Mouse (Mus musculus) forebrain, embryonic 15.5 days (tissue): ENCODE measurements around the gene F13a1. TPM values are rescaled to one million over a fixed set of nuclear protein-coding genes. Genes with fewer than 3 reads are reported as not detected.

Source experiments
- ATAC-seq: fragments of 200-750 bp; cut with Nextera tagmentation; replicated peaks from 2 replicates; pipeline ENCODE4 v1.8.0; 2017; ENCODE audit warnings: mild to moderate bottlenecking, moderate TSS enrichment, moderate library complexity
- H3K27ac ChIP-seq: fragments of 300-500 bp; sonication (generic); replicated peaks from 2 replicates; pipeline ENCODE4 v1.5.1; 2015; ENCODE audit warnings: mild to moderate bottlenecking, inconsistent platforms
- H3K27me3 ChIP-seq: fragments of 300-500 bp; sonication (generic); 2 replicates; pipeline ENCODE4 v1.6.1; 2015; ENCODE audit warnings: inconsistent platforms
- H3K36me3 ChIP-seq: fragments of 300-500 bp; sonication (generic); 2 replicates; pipeline ENCODE4 v1.6.1; 2015; ENCODE audit warnings: mild to moderate bottlenecking, inconsistent platforms
- H3K4me1 ChIP-seq: fragments of 300-500 bp; sonication (generic); 2 replicates; pipeline ENCODE4 v1.6.1; 2015; ENCODE audit warnings: inconsistent platforms
- H3K4me2 ChIP-seq: fragments of 300-500 bp; sonication (generic); replicated peaks from 2 replicates; pipeline ENCODE4 v1.6.1; 2015; ENCODE audit warnings: mild to moderate bottlenecking, inconsistent platforms
- H3K4me3 ChIP-seq: fragments of 300-500 bp; sonication (generic); 2 replicates; pipeline ENCODE4 v1.5.1; 2015; ENCODE audit warnings: mild to moderate bottlenecking, inconsistent platforms
- H3K9ac ChIP-seq: fragments of 300-500 bp; sonication (generic); replicated peaks from 2 replicates; pipeline ENCODE4 v1.6.1; 2015; ENCODE audit warnings: mild to moderate bottlenecking, inconsistent platforms
- H3K9me3 ChIP-seq: fragments of 300-500 bp; sonication (generic); 2 replicates; pipeline ENCODE4 v1.6.1; 2016; ENCODE audit warnings: inconsistent platforms
- WGBS: fragments of 180-500 bp; shearing (Covaris S2); methylation state at CpG from one replicate; pipeline ENCODE4 v1.1.7; 2015; ENCODE audit warnings: mixed read lengths; 5-methylcytosine and 5-hydroxymethylcytosine counted together
- polyA plus RNA-seq: library from polyadenylated mRNA; unstranded; fragments of >200 nt; fragmentation: Nextera tagmentation; extraction: Ambion mirVana; gene quantifications from 2 replicates; pipeline ENCODE4 v1.2.1, GENCODE M21; 2015

The F13a1 gene
- 10.2 and 11.8 TPM in 2 replicates for polyA plus RNA-seq

DNA sequence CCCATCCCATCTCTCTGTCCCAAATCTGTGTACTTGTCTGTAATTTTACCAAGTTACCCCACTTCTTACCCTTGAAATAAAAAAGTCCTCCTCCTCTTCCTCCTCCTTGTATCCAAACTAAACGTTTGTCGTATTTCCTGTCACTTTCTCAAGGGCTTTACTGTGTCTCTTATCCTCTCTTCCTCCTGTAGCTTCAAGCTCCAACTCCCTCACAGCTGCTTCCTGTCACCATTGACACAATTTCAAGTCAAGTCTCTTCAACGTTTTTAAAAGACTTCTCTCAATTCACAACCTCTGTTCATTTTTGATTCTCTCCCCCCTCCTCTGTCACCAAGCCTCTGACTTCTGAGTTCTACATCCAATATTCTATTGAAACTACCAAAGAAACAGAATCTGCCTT, at the start of gene F13a1:
Gene F13a1, minus strand, starts transcription at position 119 of the 400 bp plus-strand sequence.
- Histone ChIP-seq H3K27me3 (no peaks in the 10 kb centered on the region), H3K4me1 (no peaks in the 10 kb centered on the region), H3K36me3 (no peaks in the 10 kb centered on the region), H3K9me3 (no peaks in the 10 kb centered on the region), H3K4me2 (no peak within 1 kb of the TSS), H3K9ac (no peak within 1 kb of the TSS), H3K4me3 (no peak within 1 kb of the TSS), H3K27ac (no peak within 1 kb of the TSS)
- ATAC-seq = no peak
- whole genome bisulfite sequencing = 84% methylated on average over 3 of the region's 3 CpGs

DNA sequence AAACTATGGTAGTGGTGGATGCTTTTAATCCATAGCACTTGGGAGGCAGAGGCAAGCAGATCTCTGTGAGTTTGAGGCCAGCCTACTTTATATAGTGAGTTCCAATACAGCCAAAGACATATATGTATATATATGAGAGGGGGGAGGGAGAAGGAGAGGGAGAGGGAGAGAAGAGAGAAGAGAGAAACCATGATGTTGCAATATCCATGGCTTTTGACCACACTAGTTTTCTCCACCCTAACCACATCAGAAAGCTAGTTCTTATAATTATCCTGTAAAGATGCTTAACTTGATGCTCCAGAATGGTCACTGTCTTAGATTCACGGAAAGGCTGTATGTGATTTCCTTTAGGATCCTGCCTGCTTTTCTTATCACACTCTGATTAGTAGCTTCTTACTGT, 41.6 kb upstream of the F13a1 start:
- Histone ChIP-seq H3K4me2 (no peak overlapping the region), H3K36me3 (no peaks in the 10 kb centered on the region), H3K27me3 (no peaks in the 10 kb centered on the region), H3K4me1 (no peaks in the 10 kb centered on the region), H3K27ac (no peak overlapping the region), H3K4me3 (no peak overlapping the region), H3K9me3 (no peaks in the 10 kb centered on the region), H3K9ac (no peak overlapping the region)
- no peak for ATAC-seq
- 98% methylated on average over 1 of the region's 1 CpGs for WGBS

DNA sequence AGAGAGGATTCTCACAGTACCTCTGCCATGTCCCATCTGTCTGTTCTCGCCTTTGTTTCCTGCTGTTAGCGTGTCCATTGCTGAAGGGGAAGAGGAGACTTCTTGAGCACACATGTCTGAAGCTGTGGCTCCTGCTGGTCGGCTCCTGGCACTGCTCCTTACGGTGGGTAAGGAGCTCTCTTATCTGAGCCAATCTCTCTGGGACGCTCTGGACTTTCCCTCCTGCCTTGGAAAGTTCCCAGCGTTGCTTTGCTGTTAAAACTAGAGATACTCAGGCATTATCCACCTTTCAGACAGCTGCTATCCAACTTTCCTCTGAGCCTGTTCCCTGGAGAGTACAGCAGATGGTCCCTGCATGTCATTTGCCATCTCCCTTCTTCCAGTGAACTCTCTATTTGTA, 39.1 kb upstream of the F13a1 start:
- no peak overlapping the region for H3K27ac ChIP-seq
- no peaks in the 10 kb centered on the region for H3K9me3 ChIP-seq
- no peak for ATAC-seq
- H3K36me3 ChIP-seq = no peaks in the 10 kb centered on the region
- H3K9ac ChIP-seq = no peak overlapping the region
- WGBS = 77% methylated on average over 6 of the region's 6 CpGs
- H3K4me3 ChIP-seq = no peak overlapping the region
- no peak overlapping the region for H3K4me2 ChIP-seq
- no peaks in the 10 kb centered on the region for H3K4me1 ChIP-seq
- H3K27me3 ChIP-seq = no peaks in the 10 kb centered on the region

GRCm38 (mm10) chr13:37081506-37082241, 31.6 kb upstream of the F13a1 start:
- 0 out of 2 replicates have a peak overlapping the region, but pooled peaks have one; percentile 16 for H3K4me2 ChIP-seq
- peaks cover 16% of the 10 kb centered on the region for H3K4me1 ChIP-seq
- H3K4me3 ChIP-seq = no peak overlapping the region
- no peaks in the 10 kb centered on the region for H3K9me3 ChIP-seq
- peak; percentile 76 for ATAC-seq
- no peaks in the 10 kb centered on the region for H3K27me3 ChIP-seq
- H3K36me3 ChIP-seq = no peaks in the 10 kb centered on the region
- 37% methylated on average over 13 of the region's 13 CpGs for whole genome bisulfite sequencing
- no peak overlapping the region for H3K9ac ChIP-seq
- H3K27ac ChIP-seq = no peak overlapping the region

DNA sequence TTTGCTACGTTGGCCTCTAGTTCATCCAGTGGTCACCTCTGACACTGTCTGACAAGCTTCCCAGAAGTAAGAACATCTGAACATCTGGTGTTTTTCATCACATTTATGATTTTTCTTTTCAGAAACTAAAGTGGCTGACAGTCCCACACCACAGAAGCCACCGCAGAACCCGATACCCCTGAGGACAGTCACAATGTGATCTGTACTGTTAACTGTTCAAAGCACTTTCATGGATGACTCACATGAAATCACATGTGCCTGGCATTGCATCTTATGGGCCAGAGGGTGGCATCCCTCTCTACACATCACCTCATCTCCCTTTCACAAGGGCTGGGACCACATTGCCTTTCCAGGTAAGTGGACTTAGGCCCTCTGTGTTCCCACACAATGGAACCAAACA, 21.3 kb upstream of the F13a1 start:
- no peaks in the 10 kb centered on the region for H3K4me1 ChIP-seq
- ATAC-seq = no peak
- 88% methylated on average over 3 of the region's 3 CpGs for WGBS
- H3K27ac ChIP-seq = no peak overlapping the region
- no peak overlapping the region for H3K4me3 ChIP-seq
- no peaks in the 10 kb centered on the region for H3K36me3 ChIP-seq
- H3K9me3 ChIP-seq = no peaks in the 10 kb centered on the region
- H3K4me2 ChIP-seq = no peak overlapping the region
- no peaks in the 10 kb centered on the region for H3K27me3 ChIP-seq
- H3K9ac ChIP-seq = no peak overlapping the region

DNA sequence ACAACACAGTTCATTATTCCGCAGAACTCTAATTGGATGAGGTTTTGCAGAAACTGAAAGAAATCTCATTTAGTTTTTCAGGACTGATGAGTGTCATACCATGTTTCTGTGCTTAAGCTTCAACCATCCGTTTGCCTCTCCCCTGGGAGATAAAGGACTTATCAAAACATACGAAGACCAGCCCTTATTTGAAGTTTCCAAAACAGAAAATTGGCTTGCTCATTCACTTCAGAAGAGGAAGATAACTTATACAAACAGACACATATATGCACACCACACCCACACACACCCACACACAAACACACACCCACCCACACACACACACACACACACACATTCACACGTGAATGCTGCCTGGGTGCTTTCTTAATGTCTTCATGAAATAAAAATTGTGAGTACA, 20.8 kb upstream of the F13a1 start:
- no peaks in the 10 kb centered on the region for H3K36me3 ChIP-seq
- H3K4me1 ChIP-seq = no peaks in the 10 kb centered on the region
- no peaks in the 10 kb centered on the region for H3K27me3 ChIP-seq
- no peak overlapping the region for H3K4me2 ChIP-seq
- no peak overlapping the region for H3K9ac ChIP-seq
- WGBS = 83% methylated on average over 4 of the region's 4 CpGs
- H3K9me3 ChIP-seq = no peaks in the 10 kb centered on the region
- no peak for ATAC-seq
- H3K27ac ChIP-seq = no peak overlapping the region
- no peak overlapping the region for H3K4me3 ChIP-seq

GRCm38 (mm10) chr13:37060810-37061209, 10.8 kb upstream of the F13a1 start:
- Histone ChIP-seq H3K27ac (no peak overlapping the region), H3K4me2 (no peak overlapping the region), H3K4me1 (no peaks in the 10 kb centered on the region), H3K27me3 (no peaks in the 10 kb centered on the region), H3K36me3 (no peaks in the 10 kb centered on the region), H3K9ac (no peak overlapping the region), H3K4me3 (no peak overlapping the region), H3K9me3 (no peaks in the 10 kb centered on the region)
- ATAC-seq = no peak
- WGBS = 89% methylated on average over 5 of the region's 5 CpGs

DNA sequence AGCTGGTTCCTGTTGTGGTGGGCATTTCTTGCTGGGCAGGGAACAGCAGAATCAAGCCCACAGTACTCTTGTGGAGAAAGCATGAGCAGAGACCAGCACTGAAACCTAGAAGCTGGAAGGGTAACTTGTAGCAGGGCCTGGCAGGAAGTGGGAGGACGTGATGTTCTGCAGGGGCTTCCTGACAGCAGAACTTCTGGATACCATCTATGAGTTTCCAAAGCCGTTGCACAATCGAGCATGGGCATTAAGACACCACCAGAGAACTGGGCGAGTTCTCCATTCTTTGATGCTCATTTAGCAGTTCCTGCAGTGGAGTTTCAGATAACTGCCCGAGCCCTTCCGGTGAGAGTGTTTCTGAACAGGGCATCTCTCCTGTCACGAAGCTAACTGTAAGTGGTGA, 6.6 kb upstream of the F13a1 start:
- Histone ChIP-seq H3K27me3 (no peaks in the 10 kb centered on the region), H3K4me3 (no peak overlapping the region), H3K27ac (no peak overlapping the region), H3K9me3 (no peaks in the 10 kb centered on the region), H3K36me3 (no peaks in the 10 kb centered on the region), H3K4me1 (no peaks in the 10 kb centered on the region), H3K9ac (no peak overlapping the region), H3K4me2 (no peak overlapping the region)
- no peak for ATAC-seq
- WGBS = 87% methylated on average over 7 of the region's 7 CpGs

- 85% methylated on average over 2 of the region's 2 CpGs for WGBS
- no peaks in the 10 kb centered on the region for H3K27me3 ChIP-seq
- H3K9ac ChIP-seq = no peak overlapping the region
- no peak overlapping the region for H3K4me3 ChIP-seq
- no peak overlapping the region for H3K4me2 ChIP-seq
- H3K27ac ChIP-seq = no peak overlapping the region
- no peak for ATAC-seq
- no peaks in the 10 kb centered on the region for H3K4me1 ChIP-seq
- no peaks in the 10 kb centered on the region for H3K36me3 ChIP-seq
- H3K9me3 ChIP-seq = no peaks in the 10 kb centered on the region
These were observed 413 bp downstream of the F13a1 start for GRCm38 (mm10) chr13:37049631-37050030.

DNA sequence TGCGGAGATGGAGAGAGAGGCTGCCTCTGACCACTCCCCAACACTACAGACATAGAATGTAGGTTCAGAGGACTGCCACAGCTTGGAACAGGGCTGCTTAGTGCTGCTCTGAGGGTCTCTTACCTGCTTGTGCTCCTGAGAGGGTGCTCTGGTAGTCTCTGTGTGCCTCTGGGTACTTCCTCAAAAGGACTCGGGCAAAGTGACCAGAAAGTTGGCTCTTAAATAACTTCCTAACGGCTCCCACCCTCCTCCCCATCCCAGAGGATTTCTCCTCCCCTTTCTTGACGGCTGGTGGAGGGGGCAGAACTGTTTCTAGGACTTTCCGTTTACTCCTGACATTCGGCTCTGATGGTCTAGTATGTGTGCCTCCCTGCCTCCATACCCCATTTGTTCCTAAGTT, 1.0 kb downstream of the F13a1 start:
- Histone ChIP-seq H3K36me3 (no peaks in the 10 kb centered on the region), H3K4me2 (no peak overlapping the region), H3K9me3 (no peaks in the 10 kb centered on the region), H3K27ac (no peak overlapping the region), H3K4me3 (no peak overlapping the region), H3K27me3 (no peaks in the 10 kb centered on the region), H3K4me1 (no peaks in the 10 kb centered on the region), H3K9ac (no peak overlapping the region)
- no peak for ATAC-seq
- 81% methylated on average over 6 of the region's 6 CpGs for WGBS

DNA sequence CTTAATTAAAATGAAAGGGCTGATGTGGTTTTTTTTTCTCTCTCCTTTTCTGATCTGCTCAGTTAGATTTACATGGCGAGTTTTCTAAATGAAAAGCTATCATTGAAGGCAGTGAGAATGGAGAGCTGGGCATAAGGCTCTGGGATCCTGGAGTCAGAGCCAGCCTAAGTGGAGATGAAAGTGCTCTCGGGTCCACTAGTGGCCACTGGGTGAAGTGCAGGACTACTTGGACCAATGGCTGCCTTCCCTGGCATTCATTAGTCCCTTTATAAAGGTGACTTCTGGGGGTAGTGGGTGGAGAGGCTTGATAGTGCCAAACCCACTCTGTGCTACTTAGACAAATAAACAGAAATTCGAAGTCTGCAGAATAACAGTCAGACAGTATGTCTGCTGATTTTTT, 5.0 kb downstream of the F13a1 start:
- Histone ChIP-seq H3K36me3 (no peaks in the 10 kb centered on the region), H3K4me1 (no peaks in the 10 kb centered on the region), H3K9me3 (no peaks in the 10 kb centered on the region), H3K9ac (no peak overlapping the region), H3K4me2 (no peak overlapping the region), H3K27me3 (no peaks in the 10 kb centered on the region), H3K4me3 (no peak overlapping the region), H3K27ac (no peak overlapping the region)
- 81% methylated on average over 3 of the region's 3 CpGs for WGBS
- no peak for ATAC-seq

DNA sequence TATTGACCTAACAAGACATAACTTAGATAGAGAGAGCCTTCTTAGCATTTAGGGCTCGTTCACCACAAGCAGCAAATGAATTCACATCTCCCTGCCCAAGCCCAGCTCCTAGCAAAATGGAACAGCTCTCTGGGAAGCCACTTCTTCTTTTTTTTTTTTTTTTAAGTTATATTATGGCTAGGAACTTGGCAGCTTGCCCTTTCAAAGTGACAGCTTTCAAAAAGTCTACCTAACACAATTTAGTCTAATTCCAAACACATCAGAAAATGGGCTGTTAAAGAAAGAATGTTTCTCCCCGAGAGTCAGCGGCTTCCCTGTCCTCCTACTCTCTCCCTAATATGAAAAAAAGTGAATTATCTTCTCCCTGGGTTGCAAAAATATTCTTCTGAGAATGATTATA, 15.3 kb downstream of the F13a1 start:
- H3K4me3 ChIP-seq = no peak overlapping the region
- no peak overlapping the region for H3K9ac ChIP-seq
- no peaks in the 10 kb centered on the region for H3K27me3 ChIP-seq
- no peaks in the 10 kb centered on the region for H3K9me3 ChIP-seq
- H3K36me3 ChIP-seq = no peaks in the 10 kb centered on the region
- no peaks in the 10 kb centered on the region for H3K4me1 ChIP-seq
- 49% methylated on average over 3 of the region's 3 CpGs for WGBS
- no peak overlapping the region for H3K4me2 ChIP-seq
- H3K27ac ChIP-seq = no peak overlapping the region
- ATAC-seq = no peak

- ATAC-seq = no peak
- H3K4me2 ChIP-seq = no peak overlapping the region
- no peaks in the 10 kb centered on the region for H3K4me1 ChIP-seq
- peaks cover 5% of the 10 kb centered on the region; the same call in 1 of the 2 replicates for H3K9me3 ChIP-seq
- no peaks in the 10 kb centered on the region for H3K36me3 ChIP-seq
- H3K9ac ChIP-seq = no peak overlapping the region
- H3K27ac ChIP-seq = no peak overlapping the region
- no peaks in the 10 kb centered on the region for H3K27me3 ChIP-seq
- WGBS = 42% methylated on average over 4 of the region's 4 CpGs
- H3K4me3 ChIP-seq = no peak overlapping the region
These were observed 24.0 kb downstream of the F13a1 start for GRCm38 (mm10) chr13:37025996-37026579.
